19 mouse cellular contexts compared by ENCODE assay signal in genomic region chr9:108955846-108956245, GRCm38 (mm10). TPM values are rescaled to one million over a fixed set of nuclear protein-coding genes. Genes with fewer than 3 reads are reported as not detected.
"Had no signal": no experiment of that assay in that cellular context is flagged by ENCODE, and none has a peak within 500 bp of the region (broad histone marks: within the 10 kb centered on the region; RNA-seq: fewer than 3 reads in every experiment).

No protein-coding gene starts in this region.

- H3K27ac ChIP-seq: intestine, embryonic 15.5 days; kidney, postnatal 0 days; limb, embryonic 12.5 days; limb, embryonic 15.5 days; liver, embryonic 13.5 days had no signal

- ATAC-seq: intestine, embryonic 15.5 days had no signal

- H3K4me1 ChIP-seq: intestine, embryonic 15.5 days; liver, embryonic 13.5 days had no signal

- H3K9ac ChIP-seq: intestine, embryonic 15.5 days; limb, embryonic 12.5 days; limb, embryonic 15.5 days; liver, embryonic 13.5 days had no signal

- DNase-seq: left cerebral cortex, postnatal 4 days; liver, embryonic 13.5 days; lung, adult 2 months; lung, postnatal 14 days; lung, postnatal 4 days; midbrain, embryonic 14.5 days; thymus, adult 18-20 months; thymus, postnatal 36 days had no signal

- H3K4me2 ChIP-seq: intestine, embryonic 15.5 days; limb, embryonic 12.5 days; limb, embryonic 15.5 days; liver, embryonic 13.5 days; midbrain, embryonic 11.5 days had no signal

- H3K36me3 ChIP-seq: intestine, embryonic 15.5 days; liver, embryonic 13.5 days had no signal

- H3K9me3 ChIP-seq: intestine, embryonic 15.5 days; limb, embryonic 12.5 days; limb, embryonic 15.5 days; liver, embryonic 13.5 days had no signal

- H3K4me3 ChIP-seq: intestine, embryonic 15.5 days; limb, embryonic 12.5 days; limb, embryonic 15.5 days; liver, embryonic 13.5 days had no signal

RNA-seq across cellular contexts. Expression of gene Ucn2, which starts 30.0 kb away (rescaled TPM):
- polyA plus RNA-seq: intestine, embryonic 15.5 days; kidney, postnatal 0 days; limb, embryonic 12.5 days; liver, embryonic 13.5 days; liver, embryonic 16.5 days; lung, embryonic 16.5 days; midbrain, embryonic 14.5 days; midbrain, postnatal 0 days; neural tube, embryonic 11.5 days had no signal

RNA-seq across cellular contexts. Expression of gene Tmem89, which starts 41.4 kb away (rescaled TPM):
- polyA plus RNA-seq: intestine, embryonic 15.5 days; kidney, postnatal 0 days; limb, embryonic 12.5 days; liver, embryonic 13.5 days; liver, embryonic 16.5 days; midbrain, embryonic 11.5 days; midbrain, embryonic 14.5 days; neural tube, embryonic 11.5 days; neural tube, embryonic 14.5 days; urinary bladder, adult 2 months had no signal
